ENCODE assay signal across 13 mouse cellular contexts in the genomic region with DNA sequence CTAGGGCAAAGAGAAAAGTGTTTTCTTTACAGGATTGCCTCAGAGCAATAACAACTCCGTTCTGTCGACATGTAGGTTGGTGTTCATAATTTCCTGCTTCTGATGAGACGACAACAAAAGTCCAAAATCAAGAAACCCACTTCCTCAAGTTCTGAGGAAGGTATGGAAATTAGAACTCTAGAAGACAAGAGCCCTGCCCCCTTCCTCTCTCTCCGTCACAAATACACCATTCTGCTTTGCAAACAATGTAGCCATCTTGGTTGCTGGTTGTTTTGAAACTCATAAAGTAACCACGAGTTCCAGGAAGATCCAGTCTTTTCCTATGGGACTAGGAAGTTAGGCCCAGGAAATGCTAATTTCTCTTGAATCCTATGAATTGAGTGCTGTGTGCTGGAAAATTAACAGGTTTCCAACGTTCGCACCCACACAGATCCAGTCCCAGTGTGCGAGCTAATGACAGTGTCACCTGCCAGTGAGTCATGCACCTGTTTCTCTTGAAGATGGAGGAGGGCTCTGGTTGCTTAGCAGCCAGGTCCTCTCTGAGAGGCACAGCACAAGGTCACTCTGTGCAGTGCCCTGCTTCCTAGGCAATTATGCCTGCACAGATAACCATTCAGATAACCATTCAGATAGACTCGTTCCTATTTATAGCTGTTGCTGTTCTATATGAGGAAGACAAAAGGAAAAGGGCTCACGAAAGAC.
DNase-seq lines count a peak whose midpoint lies in the region; ATAC-seq and TF ChIP-seq lines count a peak whose summit lies in the region.
"Had no signal": no experiment of that assay in that cellular context is flagged by ENCODE, and none has a peak within 500 bp of the region (broad histone marks: within the 10 kb centered on the region; RNA-seq: fewer than 3 reads in every experiment).

No protein-coding gene starts in this region.

- H3K36me3 ChIP-seq in kidney, postnatal 0 days (ENCODE audit: insufficient read depth, low read length): no peaks in the 10 kb centered on the region
- no peaks in the 10 kb centered on the region for H3K36me3 ChIP-seq in CH12.LX (replicated peaks in 1 of 2; ENCODE audit: control insufficient read depth in 1 of 2, insufficient read depth in 1 of 2, low read length in 1 of 2)
- no peaks in the 10 kb centered on the region for H3K36me3 ChIP-seq in forebrain, embryonic 15.5 days
- no peaks in the 10 kb centered on the region for H3K36me3 ChIP-seq in midbrain, embryonic 15.5 days (replicated peaks)
- H3K36me3 ChIP-seq: embryonic facial prominence, embryonic 12.5 days; limb, embryonic 10.5 days had no signal

- H3K79me2 ChIP-seq in CH12.LX (replicated peaks; ENCODE audit: control insufficient read depth, extremely low read depth, insufficient read depth, poor library complexity, severe bottlenecking): no peaks in the 10 kb centered on the region

- dilution Hi-C loops in CH12.LX (cut with MboI; ENCODE audit: extremely low pct_ligation_motif_present, extremely low pct_unique_long_range_greater_than_20kb, low sequenced_read_pairs): no loop called here

- no peaks in the 10 kb centered on the region for H3K27me3 ChIP-seq in kidney, postnatal 0 days (ENCODE audit: insufficient read depth, low read length)
- peaks cover under 1% of the 10 kb centered on the region for H3K27me3 ChIP-seq in CH12.LX (replicated peaks)
- no peaks in the 10 kb centered on the region for H3K27me3 ChIP-seq in forebrain, embryonic 15.5 days
- no peaks in the 10 kb centered on the region for H3K27me3 ChIP-seq in midbrain, embryonic 15.5 days (replicated peaks)
- H3K27me3 ChIP-seq: embryonic facial prominence, embryonic 12.5 days had no signal

- no peak for DNase-seq in kidney, postnatal 0 days (ENCODE audit: low spot score)
- DNase-seq in kidney, postnatal 36 days: no peak
- peak; percentile 21 for DNase-seq in CH12.LX (ENCODE audit: extremely low read depth)
- DNase-seq in natural killer cell, adult 2 months (ENCODE audit: low spot score in 2 of 2): no peak
- DNase-seq: heart, adult 2 months; kidney, postnatal 10 days; lung, postnatal 4 days; thymus, postnatal 36 days had no signal

- 0 out of 2 replicates have a peak, but pooled peaks have one; percentile 7 for TF ChIP-seq EP300 in CH12.LX (IDR thresholded peaks at IDR 0.05; ENCODE audit: low read length)

- 0 out of 2 replicates have a peak, but pooled peaks have one; percentile 29 for ATAC-seq in kidney, postnatal 0 days (replicated peaks; ENCODE audit: low FRiP score, low read depth)
- peak; percentile 78; the same call in 1 of the 2 replicates for ATAC-seq in forebrain, embryonic 15.5 days (replicated peaks)
- ATAC-seq in midbrain, embryonic 15.5 days (replicated peaks): peak; percentile 89
- ATAC-seq in erythroid progenitor cell, adult 5-6 weeks (replicated peaks; ENCODE audit: low FRiP score, poor library complexity, severe bottlenecking): no peak

- no peak for TF ChIP-seq CTCF in kidney, postnatal 0 days (IDR thresholded peaks at IDR 0.05; ENCODE audit: low read depth)
- no peak for TF ChIP-seq CTCF in CH12.LX (conservative IDR thresholded peaks at IDR 0.05 in 1 of 2, IDR thresholded peaks at IDR 0.05 in 1 of 2; ENCODE audit: low read depth in 2 of 2, low read length in 2 of 2)

- no peak overlapping the region for H3K4me3 ChIP-seq in kidney, postnatal 0 days (replicated peaks; ENCODE audit: low read depth, low read length)
- H3K4me3 ChIP-seq in CH12.LX (replicated peaks in 1 of 3; ENCODE audit: low read depth in 2 of 3, low read length in 2 of 3, poor library complexity in 1 of 3): no peak overlapping the region
- no peak overlapping the region for H3K4me3 ChIP-seq in forebrain, embryonic 15.5 days
- H3K4me3 ChIP-seq in midbrain, embryonic 15.5 days: no peak overlapping the region
- H3K4me3 ChIP-seq: embryonic facial prominence, embryonic 12.5 days; heart, adult 2 months; limb, embryonic 10.5 days had no signal

- in situ Hi-C loops in CH12.LX (cut with MboI; ENCODE audit: low pct_ligation_motif_present, low pct_unique_long_range_greater_than_20kb, low sequenced_read_pairs): no loop called here

- 0 out of 2 replicates have a peak, but pooled peaks cover 4% of the 10 kb centered on the region for H3K4me1 ChIP-seq in kidney, postnatal 0 days (replicated peaks; ENCODE audit: insufficient read depth, low read length)
- H3K4me1 ChIP-seq in CH12.LX (ENCODE audit: control insufficient read depth in 1 of 2, insufficient read depth in 2 of 2): peaks cover 13 to 15% of the 10 kb centered on the region in 2 experiments
- H3K4me1 ChIP-seq in forebrain, embryonic 15.5 days: peaks cover 4% of the 10 kb centered on the region
- peaks cover 8% of the 10 kb centered on the region for H3K4me1 ChIP-seq in midbrain, embryonic 15.5 days
- H3K4me1 ChIP-seq: embryonic facial prominence, embryonic 12.5 days; limb, embryonic 10.5 days had no signal

- no peaks in the 10 kb centered on the region for H3K9me3 ChIP-seq in kidney, postnatal 0 days (replicated peaks; ENCODE audit: low read length)
- H3K9me3 ChIP-seq in CH12.LX (replicated peaks; ENCODE audit: low read length): no peaks in the 10 kb centered on the region
- H3K9me3 ChIP-seq in forebrain, embryonic 15.5 days: no peaks in the 10 kb centered on the region
- H3K9me3 ChIP-seq in midbrain, embryonic 15.5 days: no peaks in the 10 kb centered on the region
- H3K9me3 ChIP-seq: embryonic facial prominence, embryonic 12.5 days; limb, embryonic 10.5 days had no signal

- TF ChIP-seq POLR2A in CH12.LX (IDR thresholded peaks at IDR 0.05; ENCODE audit: low read depth, low read length): no peak

- no peak overlapping the region for H3K9ac ChIP-seq in kidney, postnatal 0 days (ENCODE audit: low read depth, low read length)
- no peak overlapping the region for H3K9ac ChIP-seq in CH12.LX (ENCODE audit: insufficient read depth, low read depth)
- H3K9ac ChIP-seq in forebrain, embryonic 15.5 days (replicated peaks): no peak overlapping the region
- H3K9ac ChIP-seq in midbrain, embryonic 15.5 days: no peak overlapping the region
- H3K9ac ChIP-seq: embryonic facial prominence, embryonic 12.5 days had no signal

- H3K4me2 ChIP-seq in kidney, postnatal 0 days (ENCODE audit: low read length): no peak overlapping the region
- peak overlapping the region; percentile 44; the same call in 1 of the 2 replicates for H3K4me2 ChIP-seq in CH12.LX (ENCODE audit: insufficient read depth, low read depth, poor library complexity, severe bottlenecking)
- H3K4me2 ChIP-seq in forebrain, embryonic 15.5 days (replicated peaks): no peak overlapping the region; the same call in 1 of the 2 replicates
- no peak overlapping the region for H3K4me2 ChIP-seq in midbrain, embryonic 15.5 days
- H3K4me2 ChIP-seq: embryonic facial prominence, embryonic 12.5 days had no signal

- TF ChIP-seq RAD21 in CH12.LX (IDR thresholded peaks at IDR 0.05; ENCODE audit: low read depth, low read length): no peak

- H3K27ac ChIP-seq in kidney, postnatal 0 days: no peak overlapping the region
- H3K27ac ChIP-seq in CH12.LX (ENCODE audit: insufficient read depth, low read depth): no peak overlapping the region
- H3K27ac ChIP-seq in forebrain, embryonic 15.5 days (replicated peaks): peak overlapping the region; percentile 46
- H3K27ac ChIP-seq in midbrain, embryonic 15.5 days: 0 out of 2 replicates have a peak overlapping the region, but pooled peaks have one; percentile 38
- H3K27ac ChIP-seq: embryonic facial prominence, embryonic 12.5 days; heart, adult 2 months; limb, embryonic 10.5 days had no signal

- 64% methylated on average over 10 of the region's 10 CpGs for WGBS in kidney, postnatal 0 days
- WGBS in forebrain, embryonic 15.5 days: 59% methylated on average over 10 of the region's 10 CpGs
- WGBS in midbrain, embryonic 15.5 days: 66% methylated on average over 10 of the region's 10 CpGs

TF ChIP-seq in CH12.LX, 34 proteins besides CTCF, POLR2A, EP300 and RAD21:
- peak; percentile 40; the same call in 1 of the 2 replicates for TF ChIP-seq BHLHE40 (IDR thresholded peaks at IDR 0.05; ENCODE audit: low read depth, low read length)
- TF ChIP-seq MXI1 (IDR thresholded peaks at IDR 0.05; ENCODE audit: low read depth, low read length): no peak
TF ChIP-seq in CH12.LX: peak in this region for 1.

Comparison
In these comparisons a context has a peak if more than half of its experiments do, and no peak if none do; other contexts are left out.
1. H3K27ac ChIP-seq: peak in forebrain, embryonic 15.5 days (single experiment) and midbrain, embryonic 15.5 days (single experiment); none in kidney, postnatal 0 days (single experiment) and CH12.LX (single experiment).